Mouse (Mus musculus) kidney, embryonic 15.5 days (tissue): ENCODE data around the gene Gtf2ird1. TPM values are rescaled to one million over a fixed set of nuclear protein-coding genes. Genes with fewer than 3 reads are reported as not detected.

Source experiments
- ATAC-seq: fragments of 200-750 bp; cut with Nextera tagmentation; replicated peaks from 2 replicates; pipeline ENCODE4 v1.8.0; 2017; ENCODE audit warnings: moderate TSS enrichment; ENCODE audit not compliant: low FRiP score
- H3K27ac ChIP-seq: fragments of 300-500 bp; sonication (generic); 2 replicates; pipeline ENCODE4 v1.5.1; 2015; ENCODE audit warnings: mild to moderate bottlenecking, inconsistent platforms
- H3K27me3 ChIP-seq: fragments of 300-500 bp; sonication (generic); 2 replicates; pipeline ENCODE4 v1.6.1; 2015; ENCODE audit warnings: inconsistent platforms
- H3K36me3 ChIP-seq: fragments of 300-500 bp; sonication (generic); 2 replicates; pipeline ENCODE4 v1.6.1; 2015; ENCODE audit warnings: inconsistent platforms
- H3K4me1 ChIP-seq: fragments of 300-500 bp; sonication (generic); 2 replicates; pipeline ENCODE4 v1.6.1; 2015; ENCODE audit warnings: inconsistent platforms
- H3K4me2 ChIP-seq: fragments of 300-500 bp; sonication (generic); 2 replicates; pipeline ENCODE4 v1.6.1; 2015; ENCODE audit warnings: moderate library complexity, mild to moderate bottlenecking, inconsistent platforms
- H3K4me3 ChIP-seq: fragments of 300-500 bp; sonication (generic); replicated peaks from 2 replicates; pipeline ENCODE4 v1.5.1; 2015; ENCODE audit warnings: mild to moderate bottlenecking, inconsistent platforms
- H3K9ac ChIP-seq: fragments of 300-500 bp; sonication (generic); 2 replicates; pipeline ENCODE4 v1.6.1; 2015; ENCODE audit warnings: mild to moderate bottlenecking, inconsistent platforms
- H3K9me3 ChIP-seq: fragments of 300-500 bp; sonication (generic); replicated peaks from 2 replicates; pipeline ENCODE4 v1.6.1; 2016; ENCODE audit warnings: inconsistent platforms
- WGBS: fragments of 180-500 bp; shearing (Covaris S2); methylation state at CpG from one replicate; pipeline ENCODE4 v1.1.7; 2015; ENCODE audit warnings: mixed read lengths; 5-methylcytosine and 5-hydroxymethylcytosine counted together
- microRNA-seq: library from miRNA; unstranded; fragments of <30 nt; microRNA quantifications from one replicate; pipeline ENCODE4, GENCODE M21; 2016
- polyA plus RNA-seq: library from polyadenylated mRNA; unstranded; fragments of >200 nt; fragmentation: Nextera tagmentation; extraction: Ambion mirVana; gene quantifications from 2 replicates; pipeline ENCODE4 v1.2.1, GENCODE M21; 2015

Gtf2ird1 gene
- polyA plus RNA-seq, 1 experiment from 2014 or later = 84.3 TPM

DNA sequence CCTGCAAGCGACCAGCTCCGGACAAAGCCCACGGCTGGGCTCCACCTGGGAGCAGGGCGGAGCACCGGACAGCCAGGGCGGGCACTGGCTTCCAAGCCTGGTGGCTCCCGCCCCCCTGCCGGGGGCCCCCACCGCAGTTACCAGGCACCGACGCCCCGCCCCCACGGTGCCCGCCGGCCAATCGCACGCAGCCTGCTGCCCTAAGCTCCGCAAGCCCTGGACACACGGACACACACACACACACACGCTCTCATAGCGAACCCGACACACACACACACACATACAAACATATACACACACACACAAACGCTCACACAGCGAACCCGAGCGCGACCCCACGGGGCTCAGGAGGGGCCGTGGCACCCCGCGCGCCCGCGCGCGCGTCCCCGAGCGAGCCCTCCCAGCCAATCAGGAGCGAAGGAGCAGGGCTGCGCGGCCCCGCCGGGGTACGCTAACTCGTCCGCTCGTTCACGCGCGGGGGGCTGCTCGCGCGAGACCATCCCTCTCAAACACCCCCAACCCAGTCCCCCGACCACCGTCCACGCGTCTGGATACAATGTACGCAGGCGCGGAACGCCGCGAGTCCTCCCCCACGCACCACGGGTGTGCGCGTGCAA is 143.0 kb downstream of the Gtf2ird1 start:
- peak overlapping the region; percentile 90 for H3K4me3 ChIP-seq
- peaks cover 28% of the 10 kb centered on the region for H3K36me3 ChIP-seq
- H3K27ac ChIP-seq = peak overlapping the region; percentile 100
- H3K4me1 ChIP-seq = peaks cover 43% of the 10 kb centered on the region
- peak; percentile 87 for ATAC-seq
- no peaks in the 10 kb centered on the region for H3K9me3 ChIP-seq
- H3K4me2 ChIP-seq = peak overlapping the region; percentile 75
- under 1% methylated on average over 63 of the region's 68 CpGs for WGBS
- no peaks in the 10 kb centered on the region for H3K27me3 ChIP-seq
- H3K9ac ChIP-seq = peak overlapping the region; percentile 99

DNA sequence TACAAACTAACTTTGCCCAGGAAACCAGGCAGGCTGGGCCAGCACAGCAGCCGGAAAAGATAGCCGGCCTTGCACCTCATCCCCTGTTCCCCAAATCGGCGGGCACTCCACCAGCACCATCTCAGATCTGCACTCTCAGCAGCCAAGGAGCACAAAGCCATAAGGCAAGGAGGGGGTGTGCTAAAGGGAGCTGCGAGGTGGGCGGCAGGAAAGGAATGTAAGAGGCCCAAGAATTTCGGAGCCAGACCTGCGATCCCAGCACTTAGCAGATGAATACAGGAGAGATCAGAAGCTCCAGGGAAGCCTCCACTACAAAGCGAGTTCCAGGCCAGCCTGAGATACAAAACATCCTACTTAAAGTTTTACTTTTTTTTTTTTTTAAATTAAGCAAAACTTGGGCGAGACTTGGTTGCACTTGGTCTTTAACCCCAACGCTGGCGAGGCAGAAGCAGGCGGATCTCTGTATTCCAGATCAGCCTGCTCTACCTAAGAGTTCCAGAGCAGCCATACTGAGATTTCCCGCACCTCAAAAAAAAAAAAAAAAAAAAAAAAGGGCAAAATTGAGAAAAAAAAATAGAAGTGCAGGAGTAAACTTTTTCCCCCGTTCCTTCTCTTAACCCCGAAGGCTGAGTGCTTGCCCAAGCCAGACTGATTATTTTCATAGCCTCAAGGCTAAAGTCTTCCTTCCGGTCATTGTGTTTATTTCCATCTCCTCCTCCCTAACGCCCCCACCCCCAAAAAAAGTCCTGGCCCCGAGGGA is 143.6 kb downstream of the Gtf2ird1 start:
- H3K36me3 ChIP-seq = peaks cover 29% of the 10 kb centered on the region
- H3K9me3 ChIP-seq = no peaks in the 10 kb centered on the region
- peak overlapping the region; percentile 90 for H3K4me3 ChIP-seq
- no peaks in the 10 kb centered on the region for H3K27me3 ChIP-seq
- WGBS = 3% methylated on average over 19 of the region's 19 CpGs
- no peak for ATAC-seq
- peak overlapping the region; percentile 75 for H3K4me2 ChIP-seq
- H3K9ac ChIP-seq = peak overlapping the region; percentile 99
- peak overlapping the region; percentile 100 for H3K27ac ChIP-seq
- H3K4me1 ChIP-seq = peaks cover 43% of the 10 kb centered on the region

DNA sequence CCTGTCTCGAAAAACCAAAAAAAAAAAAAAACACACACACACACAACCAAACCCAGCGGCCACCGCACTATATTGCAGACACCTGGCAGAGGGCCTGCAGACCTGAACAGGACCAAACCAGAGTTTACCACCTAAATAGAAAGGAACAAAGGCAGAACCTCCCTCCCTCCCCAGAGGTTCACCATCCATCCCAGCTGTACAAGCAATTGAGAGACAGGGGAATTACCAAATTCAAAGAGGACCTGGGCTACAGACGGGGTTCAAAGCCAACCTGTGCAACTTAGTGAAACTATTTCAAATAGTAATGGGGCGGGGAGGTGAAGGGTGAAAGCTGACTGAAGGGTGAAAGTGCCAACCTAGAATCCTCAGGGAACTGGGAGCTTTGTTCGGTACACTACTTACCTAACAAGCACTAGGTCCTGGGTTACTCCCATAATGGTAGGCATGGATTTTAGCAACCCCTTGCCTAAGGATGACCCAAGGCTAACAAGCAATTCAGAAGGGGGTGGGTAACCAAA is 144.6 kb downstream of the Gtf2ird1 start:
- Histone ChIP-seq H3K27me3 (no peaks in the 10 kb centered on the region), H3K27ac (peak overlapping the region; percentile 100), H3K4me2 (peak overlapping the region; percentile 75), H3K4me3 (peak overlapping the region; percentile 90), H3K9ac (peak overlapping the region; percentile 99), H3K36me3 (peaks cover 38% of the 10 kb centered on the region), H3K4me1 (peaks cover 42% of the 10 kb centered on the region), H3K9me3 (no peaks in the 10 kb centered on the region)
- no peak for ATAC-seq
- 65% methylated on average over 6 of the region's 6 CpGs for WGBS

DNA sequence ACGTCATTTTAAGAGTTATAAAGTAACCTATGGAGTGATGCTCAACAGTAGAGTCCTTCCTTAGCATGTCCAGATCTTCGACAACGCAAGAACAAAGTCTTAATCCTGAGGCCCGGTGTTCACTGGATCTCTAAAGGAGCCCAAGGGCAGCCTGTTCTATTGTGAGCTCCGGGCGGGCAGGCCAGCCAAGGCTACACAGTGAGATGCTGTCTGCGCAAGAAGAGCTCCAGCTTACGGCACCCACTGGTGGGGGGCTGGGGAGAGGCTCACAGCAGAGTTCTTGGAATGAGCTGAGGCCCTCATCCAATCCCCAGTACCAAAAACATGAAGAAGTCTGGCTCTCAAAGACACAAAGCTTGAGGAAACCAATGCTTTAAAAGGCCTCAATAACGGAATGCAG is 146.3 kb downstream of the Gtf2ird1 start:
- H3K9ac ChIP-seq = no peak overlapping the region
- H3K27me3 ChIP-seq = no peaks in the 10 kb centered on the region
- peaks cover 29% of the 10 kb centered on the region for H3K4me1 ChIP-seq
- peaks cover 54% of the 10 kb centered on the region for H3K36me3 ChIP-seq
- H3K9me3 ChIP-seq = no peaks in the 10 kb centered on the region
- no peak overlapping the region for H3K4me2 ChIP-seq
- no peak for ATAC-seq
- WGBS = 94% methylated on average over 9 of the region's 9 CpGs
- H3K4me3 ChIP-seq = no peak overlapping the region
- no peak overlapping the region for H3K27ac ChIP-seq

DNA sequence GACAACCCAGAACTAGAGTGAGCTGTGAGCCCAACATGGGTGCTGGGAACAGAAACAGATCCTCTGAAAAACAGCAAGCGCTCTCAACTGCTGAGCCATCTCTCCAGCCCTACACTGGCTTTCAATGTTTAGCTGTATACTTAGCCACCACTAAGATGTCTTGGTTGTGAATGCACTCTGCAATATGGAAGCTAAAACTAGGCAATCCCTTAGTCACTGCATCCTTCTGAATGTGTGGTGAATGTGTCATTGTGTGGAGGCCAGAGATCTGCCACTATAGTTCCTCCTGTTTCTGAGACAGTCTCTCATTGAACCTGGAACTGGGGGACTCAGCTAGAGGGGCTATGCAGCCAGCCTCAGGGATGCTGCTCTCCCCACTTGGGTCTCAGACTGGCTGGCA is 147.2 kb downstream of the Gtf2ird1 start:
- Histone ChIP-seq H3K9ac (no peak overlapping the region), H3K9me3 (no peaks in the 10 kb centered on the region), H3K27me3 (no peaks in the 10 kb centered on the region), H3K36me3 (peaks cover 60% of the 10 kb centered on the region), H3K4me2 (no peak overlapping the region), H3K4me3 (no peak overlapping the region), H3K27ac (0 out of 2 replicates have a peak overlapping the region, but pooled peaks have one; percentile 13), H3K4me1 (peaks cover 29% of the 10 kb centered on the region)
- 100% methylated on average over 1 of the region's 1 CpGs for WGBS
- ATAC-seq = no peak

Small RNA genes lying within 50 kb of the gene (microRNA-seq; reads per million reads assigned to microRNA genes)
- not detected for gene Gm26340
- gene Mir3965 = not detected

Other genes starting within 250 kb of the Gtf2ird1 start
- gene Ncf1, start 227.1 kb downstream of the Gtf2ird1 start, polyA plus RNA-seq = 3.6 and 3.7 TPM in 2 replicates
- 196 and 197 TPM in 2 replicates for gene Gtf2i, start 142.0 kb downstream of the Gtf2ird1 start, polyA plus RNA-seq
- gene Clip2, start 95.7 kb upstream of the Gtf2ird1 start, polyA plus RNA-seq = 3.9 and 4.2 TPM in 2 replicates
- 0.32 TPM in 2 replicates for gene Syna, start 103.5 kb upstream of the Gtf2ird1 start, polyA plus RNA-seq
- 292 and 299 TPM in 2 replicates for gene Rfc2, start 124.7 kb upstream of the Gtf2ird1 start, polyA plus RNA-seq
- gene Lat2, start 158.3 kb upstream of the Gtf2ird1 start, polyA plus RNA-seq = 3.2 and 3.4 TPM in 2 replicates
- 435 and 459 TPM in 2 replicates for gene Eif4h, start 182.8 kb upstream of the Gtf2ird1 start, polyA plus RNA-seq
- 4.9 and 5.9 TPM in 2 replicates for gene Limk1, start 231.9 kb upstream of the Gtf2ird1 start, polyA plus RNA-seq